Mouse (Mus musculus) MEL (cell line): ENCODE measurements at regions not wholly inside any gene's neighbourhood (a gene's known extent, or its start where the extent isn't known, plus 50 kb on each side); places are given as distances from the start of the nearest gene placed in this dataset.

ENCODE experiments used
- DNase-seq: peaks from one replicate; pipeline ENCODE4 v3.0.0; 2011; ENCODE audit warnings: low read depth, low spot score
- H3K27ac ChIP-seq: 2 replicates; pipeline ENCODE4 v1.5.1; 2012; ENCODE audit warnings: low read depth, mild to moderate bottlenecking, control low read depth, low read length, moderate library complexity; ENCODE audit not compliant: control insufficient read depth
- H3K27me3 ChIP-seq, 2 experiments: fragments of 150-350 bp in 1 of 2; sonication (generic) in 1 of 2; 2 replicates each; pipeline ENCODE4 v1.6.1; 2012; ENCODE audit warnings: low read length in 2 of 2, mild to moderate bottlenecking in 2 of 2, improper control_type of control experiment in 1 of 2, moderate library complexity in 1 of 2; ENCODE audit not compliant: insufficient read depth in 2 of 2, control insufficient read depth in 1 of 2
- H3K36me3 ChIP-seq, 2 experiments: 2 replicates each; pipeline ENCODE4 v1.6.1; 2012 to 2014; ENCODE audit warnings: low read length in 2 of 2, improper control_type of control experiment in 1 of 2, inconsistent platforms in 1 of 2, mild to moderate bottlenecking in 1 of 2; ENCODE audit not compliant: insufficient read depth in 2 of 2, control insufficient read depth in 1 of 2
- H3K4me1 ChIP-seq, 2 experiments: fragments of 150-350 bp in 1 of 2; sonication (generic) in 1 of 2; 2 replicates each; pipeline ENCODE4 v1.6.1; 2012; ENCODE audit warnings: low read length in 2 of 2, improper control_type of control experiment in 1 of 2, mild to moderate bottlenecking in 1 of 2; ENCODE audit not compliant: insufficient read depth in 2 of 2, control insufficient read depth in 1 of 2
- H3K4me3 ChIP-seq, 2 experiments: fragments of 150-350 bp in 1 of 2; sonication (generic) in 1 of 2; 2 replicates each; pipeline ENCODE4 v1.5.1; 2012; ENCODE audit warnings: low read depth in 2 of 2, low read length in 2 of 2, mild to moderate bottlenecking in 2 of 2, moderate library complexity in 2 of 2, control low read depth in 1 of 2, improper control_type of control experiment in 1 of 2; ENCODE audit not compliant: control insufficient read depth in 1 of 2, insufficient read depth in 1 of 2
- H3K79me2 ChIP-seq: 2 replicates; pipeline ENCODE4 v1.6.1; 2012; ENCODE audit warnings: mild to moderate bottlenecking, low read length, moderate library complexity; ENCODE audit not compliant: control insufficient read depth, poor library complexity, insufficient read depth
- H3K9ac ChIP-seq: 2 replicates; pipeline ENCODE4 v1.6.1; 2012; ENCODE audit warnings: low read depth, mild to moderate bottlenecking, control low read depth, low read length, moderate library complexity; ENCODE audit not compliant: control insufficient read depth, poor library complexity, severe bottlenecking
- H3K9me3 ChIP-seq: fragments of 150-350 bp; sonication (generic); replicated peaks from 2 replicates; pipeline ENCODE4 v1.6.1; 2012; ENCODE audit warnings: mild to moderate bottlenecking, low read length, improper control_type of control experiment, moderate library complexity; ENCODE audit not compliant: insufficient read depth
- CHD1 ChIP-seq: IDR thresholded peaks from 2 replicates; pipeline ENCODE4 v1.6.1; 2012; ENCODE audit warnings: low read depth, mild to moderate bottlenecking, inconsistent platforms, low read length, improper control_type of control experiment
- HCFC1 ChIP-seq: IDR thresholded peaks from 2 replicates; pipeline ENCODE4 v1.6.1; 2012; ENCODE audit warnings: low read depth, mild to moderate bottlenecking, inconsistent platforms, low read length, improper control_type of control experiment, moderate library complexity
- KAT2A ChIP-seq: conservative IDR thresholded peaks from 2 replicates; pipeline ENCODE4 v1.6.1; 2012; ENCODE audit warnings: low read depth, low read length, improper control_type of control experiment, inconsistent platforms
- MAFK ChIP-seq: IDR thresholded peaks from 2 replicates; pipeline ENCODE4 v1.6.1; 2011; ENCODE audit warnings: low read depth, mild to moderate bottlenecking, low read length, improper control_type of control experiment, borderline replicate concordance
- MYB ChIP-seq: IDR thresholded peaks from 2 replicates; pipeline ENCODE4 v1.6.1; 2011; ENCODE audit warnings: mild to moderate bottlenecking, low read depth, low read length, improper control_type of control experiment
- NELFE ChIP-seq: IDR thresholded peaks from 2 replicates; pipeline ENCODE4 v1.6.1; 2011; ENCODE audit warnings: low read depth, low read length, improper control_type of control experiment
- RAD21 ChIP-seq: IDR thresholded peaks from 2 replicates; pipeline ENCODE4 v1.6.1; 2011; ENCODE audit warnings: mild to moderate bottlenecking, low read depth, low read length, improper control_type of control experiment
- SMC3 ChIP-seq: IDR thresholded peaks from 2 replicates; pipeline ENCODE4 v1.6.1; 2011; ENCODE audit warnings: low read depth, low read length, improper control_type of control experiment
- TCF12 ChIP-seq: IDR thresholded peaks from 2 replicates; pipeline ENCODE4 v1.6.1; 2014; ENCODE audit warnings: low read depth, mild to moderate bottlenecking, inconsistent platforms, low read length, improper control_type of control experiment, moderate library complexity
- USF1 ChIP-seq: IDR thresholded peaks from 2 replicates; pipeline ENCODE4 v1.6.1; 2014; ENCODE audit warnings: low read depth, mild to moderate bottlenecking, inconsistent platforms, low read length, improper control_type of control experiment, moderate library complexity
- ZNF384 ChIP-seq: IDR thresholded peaks from 2 replicates; pipeline ENCODE4 v1.6.1; 2012; ENCODE audit warnings: low read depth, mild to moderate bottlenecking, inconsistent platforms, low read length, improper control_type of control experiment

DNA sequence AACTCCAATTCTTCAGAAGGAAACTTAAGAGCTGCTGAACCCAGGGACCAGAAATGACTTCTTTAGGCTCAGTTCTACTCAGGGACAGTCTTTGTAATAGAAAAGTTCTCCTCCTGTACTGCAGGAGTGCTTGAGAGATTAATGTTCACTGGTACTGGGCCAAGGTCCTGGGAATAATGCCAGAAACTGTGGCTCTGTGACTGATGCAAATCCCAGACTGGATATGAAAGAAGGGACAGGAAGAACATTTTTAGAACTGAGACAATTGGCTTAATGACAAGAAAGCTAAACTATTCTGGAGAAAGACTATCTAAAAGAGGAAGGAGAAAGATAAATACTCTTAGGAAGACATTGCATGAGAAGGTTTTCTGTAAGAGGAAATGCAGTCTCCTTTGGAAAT lies 4818.8 kb upstream of the Gm7489 start (continued):
- TF ChIP-seq HCFC1 = 0 out of 2 replicates have a peak, but pooled peaks have one; percentile 19
- TF ChIP-seq TCF12 = peak; percentile 75
- TF ChIP-seq KAT2A = peak; percentile 47; the same call in 1 of the 2 replicates
- TF ChIP-seq RAD21 = no peak
- TF ChIP-seq NELFE = no peak
- no peak for TF ChIP-seq USF1
- TF ChIP-seq CHD1 = no peak
- no peak for TF ChIP-seq MAFK
- peak; percentile 21; the same call in 1 of the 2 replicates for TF ChIP-seq SMC3
- no peak for TF ChIP-seq ZNF384

DNA sequence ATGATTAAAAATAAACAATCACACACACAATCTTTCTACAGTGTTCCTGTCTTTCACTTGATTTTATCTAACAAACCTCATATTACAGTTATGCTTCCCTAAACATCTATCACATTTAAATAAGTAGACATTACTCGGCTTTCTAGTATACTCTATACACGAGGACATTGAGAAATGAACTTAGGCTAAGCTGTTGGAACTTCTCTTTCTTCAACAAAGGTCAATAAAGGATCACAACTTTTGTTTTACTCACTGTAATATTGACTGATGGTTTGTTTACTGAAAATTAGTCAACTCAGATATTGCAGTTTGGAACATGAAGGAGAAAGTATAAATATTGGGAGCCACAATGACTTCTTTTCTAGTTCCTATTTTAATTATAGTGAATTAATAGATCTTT lies 4818.3 kb upstream of the Gm7489 start:
- TF ChIP-seq ZNF384 (no peak), RAD21 (no peak), MYB (no peak)
- TF ChIP-seq, all 39 proteins: peak for 0
- H3K4me3 ChIP-seq = no peak overlapping the region
- H3K9me3 ChIP-seq = no peaks in the 10 kb centered on the region
- H3K79me2 ChIP-seq = no peaks in the 10 kb centered on the region
- H3K9ac ChIP-seq = no peak overlapping the region
- no peaks in the 10 kb centered on the region for H3K27me3 ChIP-seq
- no peak for DNase-seq
- H3K27ac ChIP-seq = no peak overlapping the region
- H3K4me1 ChIP-seq = peaks cover 0 to 28% of the 10 kb centered on the region in 2 experiments; a peak in 2 of 4 replicates
- peaks cover 0 to 19% of the 10 kb centered on the region in 2 experiments; a peak in 2 of 4 replicates for H3K36me3 ChIP-seq
